Mouse (Mus musculus): ENCODE measurements at regions not wholly inside any gene's neighbourhood (a gene's known extent, or its start where the extent isn't known, plus 50 kb on each side); places are given as distances from the start of the nearest gene placed in this dataset.

DNA sequence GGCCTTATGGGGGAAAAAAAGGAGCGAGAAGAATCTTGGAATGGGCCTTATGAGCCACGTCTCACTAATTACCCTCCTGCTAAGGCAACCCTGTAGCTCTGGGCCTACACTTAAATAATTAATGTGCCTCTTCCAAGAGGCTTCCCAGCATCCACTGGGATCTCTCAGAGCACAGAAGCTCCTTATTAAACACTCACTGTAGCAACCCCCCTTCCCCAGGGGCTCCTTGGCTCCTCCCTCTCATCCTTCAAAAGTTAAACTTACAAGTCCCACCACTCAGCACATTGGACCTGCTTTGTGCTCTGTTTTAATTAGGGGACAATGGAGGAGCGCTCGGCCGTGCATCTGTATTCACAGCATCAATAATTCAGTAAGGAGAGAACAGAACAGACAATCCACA, 68.1 kb upstream of the Zdhhc25 start:
- TF ChIP-seq CTCF (IDR thresholded peaks at IDR 0.05; ENCODE audit: extremely low read depth, insufficient read depth, insufficient read length, insufficient replicate concordance) (no peak), POLR2A (IDR thresholded peaks at IDR 0.05; ENCODE audit: low read depth, low read length) (no peak)

Data from spleen, adult 2 months (tissue).